12 mouse cellular contexts compared by ENCODE assay signal in the genomic region with DNA sequence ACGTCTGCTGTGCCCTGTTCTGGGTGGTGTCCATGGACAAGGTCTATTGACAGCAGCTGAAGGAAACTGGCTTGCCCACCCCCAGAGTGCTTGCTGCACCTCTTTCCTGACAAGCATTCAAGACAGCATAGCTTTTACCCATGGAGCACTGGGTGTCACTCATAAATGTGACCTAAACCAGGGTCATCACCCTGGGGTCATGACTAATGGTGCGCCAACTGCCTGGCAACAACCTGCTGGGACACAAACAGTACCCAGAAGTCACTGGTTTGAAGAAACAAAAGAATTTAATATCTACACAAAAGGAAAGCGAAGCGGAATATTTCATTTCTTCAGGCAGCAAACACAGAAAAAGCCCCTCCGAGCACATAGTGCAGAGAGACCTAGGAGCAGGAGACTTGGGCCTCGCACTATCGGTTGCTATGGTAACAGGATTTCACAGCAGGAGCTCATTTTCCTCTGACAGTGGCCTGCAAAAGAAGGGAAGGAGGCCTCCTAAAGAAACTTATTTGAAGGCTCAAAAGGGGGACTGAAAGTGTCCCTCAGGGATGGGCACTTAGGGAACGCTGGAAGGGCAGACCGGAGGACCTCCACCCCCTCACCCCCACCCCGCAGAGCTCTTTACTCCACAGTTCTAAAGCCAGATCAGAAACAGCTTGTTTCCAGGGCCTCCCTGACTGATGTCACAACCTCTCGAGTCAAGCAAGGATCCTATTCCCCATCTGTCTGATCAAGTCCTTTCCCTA. TPM values are rescaled to one million over a fixed set of nuclear protein-coding genes. Genes with fewer than 3 reads are reported as not detected.
A peak's percentile ranks its signal among the peaks of the same experiment; 100 is the strongest.
DNase-seq lines count a peak whose midpoint lies in the region; ATAC-seq and TF ChIP-seq lines count a peak whose summit lies in the region.
"Had no signal": no experiment of that assay in that cellular context is flagged by ENCODE, and none has a peak within 500 bp of the region (broad histone marks: within the 10 kb centered on the region; RNA-seq: fewer than 3 reads in every experiment).

No protein-coding gene starts in this region.

- H3K36me3 ChIP-seq in liver, postnatal 0 days (replicated peaks; ENCODE audit: insufficient read depth, low read length), result no peaks in the 10 kb centered on the region
- H3K36me3 ChIP-seq in liver, embryonic 11.5 days (ENCODE audit: control insufficient read depth, insufficient read depth, low read length), result no peaks in the 10 kb centered on the region
- no peaks in the 10 kb centered on the region for H3K36me3 ChIP-seq in embryonic facial prominence, embryonic 11.5 days (replicated peaks; ENCODE audit: control insufficient read depth, insufficient read depth, low read depth, low read length)
- H3K36me3 ChIP-seq in hindbrain, embryonic 15.5 days, result no peaks in the 10 kb centered on the region
- no peaks in the 10 kb centered on the region for H3K36me3 ChIP-seq in neural tube, embryonic 13.5 days
- H3K36me3 ChIP-seq: heart, embryonic 12.5 days had no signal

- no peak for TF ChIP-seq CTCF in liver, postnatal 0 days (IDR thresholded peaks at IDR 0.05; ENCODE audit: low read depth)

- peaks cover 6% of the 10 kb centered on the region for H3K4me1 ChIP-seq in liver, postnatal 0 days (ENCODE audit: insufficient read depth)
- peaks cover 12% of the 10 kb centered on the region for H3K4me1 ChIP-seq in liver, embryonic 11.5 days (replicated peaks; ENCODE audit: control insufficient read depth, insufficient read depth, low read length)
- H3K4me1 ChIP-seq in embryonic facial prominence, embryonic 11.5 days (ENCODE audit: control insufficient read depth, insufficient read depth, low read length), result peaks cover 11% of the 10 kb centered on the region
- peaks cover 42% of the 10 kb centered on the region for H3K4me1 ChIP-seq in hindbrain, embryonic 15.5 days (replicated peaks)
- peaks cover 41% of the 10 kb centered on the region for H3K4me1 ChIP-seq in neural tube, embryonic 13.5 days (replicated peaks)

- peaks cover 7% of the 10 kb centered on the region for H3K27me3 ChIP-seq in liver, postnatal 0 days (ENCODE audit: insufficient read depth, low read length)
- peaks cover 42% of the 10 kb centered on the region for H3K27me3 ChIP-seq in liver, embryonic 11.5 days (replicated peaks; ENCODE audit: control insufficient read depth, insufficient read depth, low read length)
- H3K27me3 ChIP-seq in embryonic facial prominence, embryonic 11.5 days (ENCODE audit: control insufficient read depth, insufficient read depth, low read length), result peaks cover 11% of the 10 kb centered on the region
- peaks cover 12% of the 10 kb centered on the region; the same call in 1 of the 2 replicates for H3K27me3 ChIP-seq in hindbrain, embryonic 15.5 days
- peaks cover 35% of the 10 kb centered on the region for H3K27me3 ChIP-seq in neural tube, embryonic 13.5 days

- TF ChIP-seq EP300 in liver, postnatal 0 days (IDR thresholded peaks at IDR 0.05; ENCODE audit: low read depth), result no peak

- WGBS in liver, postnatal 0 days (ENCODE audit: insufficient replicate concordance), result 56% methylated on average over 11 of the region's 11 CpGs
- WGBS in liver, embryonic 11.5 days, result 36% methylated on average over 11 of the region's 11 CpGs
- 16% methylated on average over 11 of the region's 11 CpGs for WGBS in embryonic facial prominence, embryonic 11.5 days
- WGBS in hindbrain, embryonic 15.5 days, result 10% methylated on average over 11 of the region's 11 CpGs
- 10% methylated on average over 11 of the region's 11 CpGs for WGBS in neural tube, embryonic 13.5 days

- H3K27ac ChIP-seq in liver, postnatal 0 days (ENCODE audit: low read depth), result no peak overlapping the region
- no peak overlapping the region for H3K27ac ChIP-seq in liver, embryonic 11.5 days (ENCODE audit: low read depth, low read length)
- H3K27ac ChIP-seq in embryonic facial prominence, embryonic 11.5 days (replicated peaks; ENCODE audit: low read depth, low read length), result 0 out of 2 replicates have a peak overlapping the region, but pooled peaks have one; percentile 28
- peak overlapping the region; percentile 49 for H3K27ac ChIP-seq in hindbrain, embryonic 15.5 days (replicated peaks)
- peak overlapping the region; percentile 29; the same call in 1 of the 2 replicates for H3K27ac ChIP-seq in neural tube, embryonic 13.5 days (replicated peaks)
- H3K27ac ChIP-seq: liver, embryonic 14.5 days had no signal

- no peaks in the 10 kb centered on the region for H3K9me3 ChIP-seq in liver, postnatal 0 days (ENCODE audit: low read length)
- H3K9me3 ChIP-seq in liver, embryonic 11.5 days (ENCODE audit: control insufficient read depth, low read length), result no peaks in the 10 kb centered on the region
- no peaks in the 10 kb centered on the region for H3K9me3 ChIP-seq in embryonic facial prominence, embryonic 11.5 days (replicated peaks; ENCODE audit: control insufficient read depth, low read length)
- H3K9me3 ChIP-seq in hindbrain, embryonic 15.5 days, result no peaks in the 10 kb centered on the region
- H3K9me3 ChIP-seq in neural tube, embryonic 13.5 days, result no peaks in the 10 kb centered on the region
- H3K9me3 ChIP-seq: heart, embryonic 12.5 days had no signal

- no peak overlapping the region for H3K4me3 ChIP-seq in liver, postnatal 0 days (ENCODE audit: low read depth, low read length)
- H3K4me3 ChIP-seq in liver, embryonic 11.5 days (ENCODE audit: low read depth, low read length), result no peak overlapping the region
- no peak overlapping the region for H3K4me3 ChIP-seq in embryonic facial prominence, embryonic 11.5 days (ENCODE audit: low read depth, low read length)
- H3K4me3 ChIP-seq in hindbrain, embryonic 15.5 days, result no peak overlapping the region
- H3K4me3 ChIP-seq in neural tube, embryonic 13.5 days, result no peak overlapping the region
- H3K4me3 ChIP-seq: heart, embryonic 12.5 days had no signal

- H3K9ac ChIP-seq in liver, postnatal 0 days (replicated peaks), result no peak overlapping the region
- H3K9ac ChIP-seq in liver, embryonic 11.5 days (ENCODE audit: low read depth, low read length), result no peak overlapping the region
- H3K9ac ChIP-seq in embryonic facial prominence, embryonic 11.5 days (replicated peaks; ENCODE audit: low read length), result 0 out of 2 replicates have a peak overlapping the region, but pooled peaks have one; percentile 3
- no peak overlapping the region for H3K9ac ChIP-seq in hindbrain, embryonic 15.5 days
- 0 out of 2 replicates have a peak overlapping the region, but pooled peaks have one; percentile 17 for H3K9ac ChIP-seq in neural tube, embryonic 13.5 days
- H3K9ac ChIP-seq: heart, embryonic 12.5 days; liver, embryonic 14.5 days had no signal

- no peak overlapping the region for H3K4me2 ChIP-seq in liver, postnatal 0 days (ENCODE audit: low read depth, low read length)
- no peak overlapping the region for H3K4me2 ChIP-seq in liver, embryonic 11.5 days
- no peak overlapping the region; the same call in 1 of the 2 replicates for H3K4me2 ChIP-seq in embryonic facial prominence, embryonic 11.5 days (ENCODE audit: low read depth, low read length)
- H3K4me2 ChIP-seq in hindbrain, embryonic 15.5 days, result peak overlapping the region; percentile 3; the same call in 1 of the 2 replicates
- 0 out of 2 replicates have a peak overlapping the region, but pooled peaks have one; percentile 4 for H3K4me2 ChIP-seq in neural tube, embryonic 13.5 days
- H3K4me2 ChIP-seq: heart, embryonic 12.5 days had no signal

- DNase-seq in liver, postnatal 0 days, result peak; percentile 8
- no peak for DNase-seq in liver, embryonic 11.5 days (ENCODE audit: low spot score)
- DNase-seq in embryonic facial prominence, embryonic 11.5 days (ENCODE audit: low spot score), result peak; percentile 87
- DNase-seq in layer of hippocampus, adult 9-10 months (ENCODE audit: low spot score), result no peak
- DNase-seq in layer of hippocampus, postnatal 25 days (ENCODE audit: extremely low spot score in 1 of 2, low spot score in 1 of 2), result no peak
- DNase-seq: cerebellum, adult 8-10 months had no signal

- no peak for ATAC-seq in liver, postnatal 0 days
- ATAC-seq in liver, embryonic 11.5 days (replicated peaks; ENCODE audit: low FRiP score), result no peak
- 0 out of 2 replicates have a peak, but pooled peaks have one; percentile 34 for ATAC-seq in embryonic facial prominence, embryonic 11.5 days (replicated peaks; ENCODE audit: insufficient number of reproducible peaks, low FRiP score, low TSS enrichment, low read depth)
- ATAC-seq in hindbrain, embryonic 15.5 days (ENCODE audit: low FRiP score, low read depth), result peak; percentile 47; the same call in 1 of the 2 replicates
- no peak for ATAC-seq in neural tube, embryonic 13.5 days (ENCODE audit: low read depth)
- no peak for ATAC-seq in megakaryocyte, adult 5-6 weeks (ENCODE audit: poor library complexity, severe bottlenecking)

RNA-seq across cellular contexts. Expression of a gene that starts 25.7 kb away (rescaled TPM):
- polyA plus RNA-seq in liver, postnatal 0 days (2015; fragmentation: Nextera tagmentation; extraction: Ambion mirVana), result 0.83 and 0.86 TPM in 2 replicates
- polyA plus RNA-seq in liver, embryonic 11.5 days (2014; fragmentation: Nextera tagmentation; extraction: Ambion mirVana), result 1.4 and 1.5 TPM in 2 replicates
- 2.7 and 3.6 TPM in 2 replicates for polyA plus RNA-seq in embryonic facial prominence, embryonic 11.5 days (2014; fragmentation: Nextera tagmentation; extraction: Ambion mirVana)
- 3.0 and 3.1 TPM in 2 replicates for polyA plus RNA-seq in hindbrain, embryonic 15.5 days (2015; fragmentation: Nextera tagmentation; extraction: Ambion mirVana)
- 1.7 and 2.3 TPM in 2 replicates for polyA plus RNA-seq in neural tube, embryonic 13.5 days (2015; fragmentation: Nextera tagmentation; extraction: Ambion mirVana)
- total RNA-seq in megakaryocyte, adult 5-6 weeks (2015), result 0.49 and 0.84 TPM in 2 replicates
- total RNA-seq in megakaryocyte, adult 5-6 weeks (2017), result 1.3 TPM in 1 of 2 replicates, not detected in the other
- total RNA-seq in layer of hippocampus, postnatal 25 days (2021), result 1 to 10 TPM; 5.9 to 8.7 TPM

RNA-seq across cellular contexts. Expression of a gene that starts 35.8 kb away (rescaled TPM):
- not detected in 2 replicates for polyA plus RNA-seq in liver, postnatal 0 days (2015; fragmentation: Nextera tagmentation; extraction: Ambion mirVana)
- polyA plus RNA-seq in liver, embryonic 11.5 days (2014; fragmentation: Nextera tagmentation; extraction: Ambion mirVana), result not detected in 2 replicates
- 0.47 and 0.77 TPM in 2 replicates for polyA plus RNA-seq in embryonic facial prominence, embryonic 11.5 days (2014; fragmentation: Nextera tagmentation; extraction: Ambion mirVana)
- polyA plus RNA-seq in hindbrain, embryonic 15.5 days (2015; fragmentation: Nextera tagmentation; extraction: Ambion mirVana), result 4.3 and 5.0 TPM in 2 replicates
- 0.43 and 0.68 TPM in 2 replicates for polyA plus RNA-seq in neural tube, embryonic 13.5 days (2015; fragmentation: Nextera tagmentation; extraction: Ambion mirVana)
- not detected in 2 replicates for total RNA-seq in megakaryocyte, adult 5-6 weeks (2015)
- not detected in 2 replicates for total RNA-seq in megakaryocyte, adult 5-6 weeks (2017)
- 1 to 10 TPM; 2.4 to 3.0 TPM for total RNA-seq in layer of hippocampus, postnatal 25 days (2021)
- total RNA-seq: MEL had no signal
- polyA plus RNA-seq: liver, embryonic 14.5 days had no signal

Comparison
In these comparisons a context has a peak if more than half of its experiments do, and no peak if none do; other contexts are left out.
1. DNase-seq: peak in liver, postnatal 0 days (single experiment) and embryonic facial prominence, embryonic 11.5 days (single experiment); none in liver, embryonic 11.5 days (single experiment), layer of hippocampus, adult 9-10 months (single experiment) and layer of hippocampus, postnatal 25 days (0 of 2).
2. ATAC-seq: peak in embryonic facial prominence, embryonic 11.5 days (single experiment) and hindbrain, embryonic 15.5 days (single experiment); none in liver, postnatal 0 days (single experiment), liver, embryonic 11.5 days (single experiment), neural tube, embryonic 13.5 days (single experiment) and megakaryocyte, adult 5-6 weeks (single experiment).
3. H3K27ac ChIP-seq: peak in embryonic facial prominence, embryonic 11.5 days (single experiment), hindbrain, embryonic 15.5 days (single experiment) and neural tube, embryonic 13.5 days (single experiment); none in liver, postnatal 0 days (single experiment) and liver, embryonic 11.5 days (single experiment).
4. H3K4me2 ChIP-seq: peak in hindbrain, embryonic 15.5 days (single experiment) and neural tube, embryonic 13.5 days (single experiment); none in liver, postnatal 0 days (single experiment), liver, embryonic 11.5 days (single experiment) and embryonic facial prominence, embryonic 11.5 days (single experiment).
5. H3K9ac ChIP-seq: peak in embryonic facial prominence, embryonic 11.5 days (single experiment) and neural tube, embryonic 13.5 days (single experiment); none in liver, postnatal 0 days (single experiment), liver, embryonic 11.5 days (single experiment) and hindbrain, embryonic 15.5 days (single experiment).